Mouse (Mus musculus) ES-E14 (cell line): ENCODE data around the gene Ivns1abp. TPM values are rescaled to one million over a fixed set of nuclear protein-coding genes. Genes with fewer than 3 reads are reported as not detected.

Source experiments
- DNase-seq: peaks from one replicate; pipeline ENCODE4 v3.0.0-alpha.2; 2013; ENCODE audit warnings: low read depth, low spot score
- H3K27ac ChIP-seq: 2 replicates; pipeline ENCODE4 v1.5.1; 2012; ENCODE audit warnings: low read depth, mild to moderate bottlenecking, low read length, moderate library complexity, mixed read lengths; ENCODE audit not compliant: poor library complexity, insufficient read depth, severe bottlenecking
- H3K36me3 ChIP-seq: 2 replicates; pipeline ENCODE4 v1.6.1; 2012; ENCODE audit warnings: mild to moderate bottlenecking, low read length, moderate library complexity, mixed read lengths; ENCODE audit not compliant: control insufficient read depth, poor library complexity, insufficient read depth, severe bottlenecking
- H3K4me1 ChIP-seq, 2 experiments: fragments of 150-350 bp in 1 of 2; sonication (generic) in 1 of 2; 2 replicates each; pipeline ENCODE4 v1.6.1; 2012; ENCODE audit warnings: low read length in 2 of 2, mild to moderate bottlenecking in 1 of 2, mixed read lengths in 1 of 2; ENCODE audit not compliant: control insufficient read depth in 2 of 2, insufficient read depth in 2 of 2, poor library complexity in 1 of 2
- H3K4me3 ChIP-seq, 2 experiments: fragments of 150-350 bp in 1 of 2; sonication (generic) in 1 of 2; 2 replicates each; pipeline ENCODE4 v1.5.1; 2012; ENCODE audit warnings: low read length in 2 of 2, low read depth in 1 of 2, mild to moderate bottlenecking in 1 of 2, mixed read lengths in 1 of 2; ENCODE audit not compliant: insufficient read depth in 1 of 2, poor library complexity in 1 of 2, severe bottlenecking in 1 of 2
- H3K9ac ChIP-seq: 2 replicates; pipeline ENCODE4 v1.6.1; 2012; ENCODE audit warnings: low read depth, mild to moderate bottlenecking, low read length, mixed read lengths; ENCODE audit not compliant: poor library complexity, insufficient read depth, severe bottlenecking
- H3K9me3 ChIP-seq: fragments of 150-350 bp; sonication (generic); 2 replicates; pipeline ENCODE4 v1.6.1; 2012; ENCODE audit warnings: low read depth, mild to moderate bottlenecking, low read length; ENCODE audit not compliant: control insufficient read depth, insufficient read depth
- CHD2 ChIP-seq: IDR thresholded peaks from 2 replicates; pipeline ENCODE4 v1.6.1; 2014; ENCODE audit warnings: mild to moderate bottlenecking, low read depth, low read length, inconsistent platforms
- HCFC1 ChIP-seq: IDR thresholded peaks from 2 replicates; pipeline ENCODE4 v1.6.1; 2012; ENCODE audit warnings: low read length, inconsistent platforms, borderline replicate concordance; ENCODE audit not compliant: insufficient read depth
- MAFK ChIP-seq: IDR thresholded peaks from 2 replicates; pipeline ENCODE4 v1.6.1; 2014; ENCODE audit warnings: mild to moderate bottlenecking, low read depth, low read length, inconsistent platforms; ENCODE audit not compliant: insufficient read depth
- ZC3H11A ChIP-seq: IDR thresholded peaks from 2 replicates; pipeline ENCODE4 v1.6.1; 2012; ENCODE audit warnings: low read depth, mild to moderate bottlenecking, inconsistent platforms, low read length, borderline replicate concordance
- ZNF384 ChIP-seq: IDR thresholded peaks from 2 replicates; pipeline ENCODE4 v1.6.1; 2012; ENCODE audit warnings: low read depth, low read length, inconsistent platforms
- in situ Hi-C, 2 experiments: fragments of 600-800 bp; cut with MboI; formaldehyde crosslinking; loops; one replicate each; pipeline ENCODE4 v1.15.1; 2025; ENCODE audit warnings: low sequenced_read_pairs in 2 of 2, inconsistent platforms in 1 of 2; ENCODE audit not compliant: unreplicated experiment in 2 of 2
- total RNA-seq: library from RNA; depleted of rRNA; stranded (reverse); fragments of 300-350 nt; gene quantifications from 2 replicates; pipeline ENCODE4 v1.2.3, GENCODE M21; 2012

Ivns1abp gene
- total RNA-seq, 1 experiment = 89.5 TPM

DNA sequence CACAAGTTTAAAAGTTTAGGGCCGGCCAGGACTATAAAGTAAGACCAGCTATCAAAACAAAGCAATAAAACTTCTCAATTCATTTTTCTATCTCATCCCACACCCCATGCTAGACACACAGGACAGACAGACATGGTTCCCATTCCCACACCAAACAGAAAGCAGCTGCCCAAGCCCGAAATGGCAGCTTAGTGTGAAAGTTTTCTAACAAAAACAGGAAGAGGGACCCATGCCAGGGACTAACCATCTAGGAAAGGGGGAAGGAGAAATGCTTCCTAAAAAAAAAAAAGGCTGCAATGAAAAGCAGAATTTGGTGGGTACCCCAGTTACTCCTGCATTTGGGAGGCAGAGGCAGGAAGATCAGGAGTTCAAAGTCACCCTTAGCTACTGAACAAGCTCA is 37.2 kb upstream of the Ivns1abp start:
- in situ Hi-C loops = no loop called here
- no peaks in the 10 kb centered on the region for H3K36me3 ChIP-seq
- H3K9ac ChIP-seq = no peak overlapping the region
- no peak overlapping the region for H3K27ac ChIP-seq
- no peak overlapping the region for H3K4me3 ChIP-seq
- no peaks in the 10 kb centered on the region for H3K9me3 ChIP-seq
- peaks cover 5 to 13% of the 10 kb centered on the region in 2 experiments; a peak in 3 of 4 replicates for H3K4me1 ChIP-seq
- DNase-seq = no peak
- no peak for TF ChIP-seq MAFK
- no peak for TF ChIP-seq ZNF384
- TF ChIP-seq CHD2 = no peak
- no peak for TF ChIP-seq ZC3H11A
- no peak for TF ChIP-seq HCFC1

DNA sequence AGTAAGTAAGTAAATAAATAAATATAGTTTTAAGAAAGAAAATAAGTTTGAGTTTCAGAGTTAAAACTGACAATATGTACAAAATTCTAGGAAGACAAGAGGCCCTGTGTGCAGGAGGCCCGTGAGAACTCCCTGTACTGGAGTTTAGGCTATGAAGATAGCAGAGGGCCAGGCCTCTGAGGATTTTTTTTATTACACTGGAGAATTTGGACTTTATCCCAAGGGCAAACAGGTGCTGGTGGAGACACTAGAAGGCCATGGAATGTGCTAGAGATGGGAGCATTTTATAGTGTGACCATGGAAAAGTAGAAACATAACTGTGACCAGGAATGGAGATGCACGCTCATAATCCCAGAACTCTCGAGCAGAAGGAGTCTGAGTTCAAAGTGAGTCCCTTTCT is 36.5 kb upstream of the Ivns1abp start:
- H3K36me3 ChIP-seq = no peaks in the 10 kb centered on the region
- no peaks in the 10 kb centered on the region for H3K9me3 ChIP-seq
- in situ Hi-C loops = no loop called here
- H3K9ac ChIP-seq = no peak overlapping the region
- no peak overlapping the region for H3K27ac ChIP-seq
- TF ChIP-seq ZC3H11A (no peak), CHD2 (no peak), MAFK (no peak), ZNF384 (no peak), HCFC1 (no peak)
- no peak overlapping the region for H3K4me3 ChIP-seq
- DNase-seq = no peak
- peaks cover 5 to 13% of the 10 kb centered on the region in 2 experiments; a peak in 3 of 4 replicates for H3K4me1 ChIP-seq

DNA sequence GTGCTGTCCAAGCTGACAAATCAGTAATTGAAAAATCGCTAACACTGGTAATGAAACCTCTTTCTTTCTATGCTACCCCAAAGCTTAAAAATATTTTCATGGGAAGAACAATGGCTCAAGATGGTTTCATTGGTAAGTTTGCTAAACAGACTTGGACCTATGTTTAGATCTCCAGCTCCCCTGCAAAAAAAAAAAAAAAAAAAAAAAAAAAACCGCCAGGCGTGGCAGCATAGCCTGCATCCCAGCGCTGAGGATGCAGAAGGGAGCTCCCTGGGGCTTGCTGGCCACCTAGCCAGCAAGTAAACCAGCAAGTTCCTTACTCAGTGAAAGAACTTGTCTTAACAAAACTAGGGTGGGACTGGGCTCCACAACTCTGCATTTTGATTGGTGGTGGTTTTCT is 35.8 kb upstream of the Ivns1abp start:
- no peak overlapping the region for H3K4me3 ChIP-seq
- DNase-seq = no peak
- TF ChIP-seq HCFC1 = no peak
- peak; percentile 88 for TF ChIP-seq ZNF384
- no peaks in the 10 kb centered on the region for H3K36me3 ChIP-seq
- H3K27ac ChIP-seq = no peak overlapping the region
- in situ Hi-C loops = no loop called here
- H3K9ac ChIP-seq = no peak overlapping the region
- peaks cover 5 to 13% of the 10 kb centered on the region in 2 experiments; a peak in 3 of 4 replicates for H3K4me1 ChIP-seq
- no peaks in the 10 kb centered on the region for H3K9me3 ChIP-seq

DNA sequence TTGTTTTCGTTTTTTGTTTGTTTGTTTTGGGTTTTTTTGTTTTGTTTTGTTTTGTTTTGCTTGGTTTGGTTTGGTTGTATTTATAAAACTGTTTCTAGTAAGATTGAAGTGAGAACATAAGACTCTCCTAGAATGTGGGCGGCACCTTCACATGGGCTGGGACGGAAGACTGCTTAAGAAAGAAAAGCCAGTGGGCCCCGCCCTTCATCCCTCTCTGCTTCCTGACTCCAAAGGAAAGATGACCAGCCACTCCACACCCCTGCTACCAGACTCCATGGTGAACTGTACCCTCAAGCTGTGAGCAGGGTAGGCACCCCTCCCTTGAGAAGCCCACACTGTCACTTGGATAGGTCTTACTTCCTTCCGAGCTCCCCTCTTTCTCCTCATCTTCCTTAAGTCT is 33.8 kb upstream of the Ivns1abp start:
- TF ChIP-seq CHD2 (no peak), ZNF384 (no peak), ZC3H11A (no peak), HCFC1 (no peak), MAFK (no peak)
- Histone ChIP-seq H3K4me3 (no peak overlapping the region), H3K36me3 (no peaks in the 10 kb centered on the region), H3K27ac (no peak overlapping the region), H3K9me3 (no peaks in the 10 kb centered on the region), H3K4me1 (peaks cover 2 to 8% of the 10 kb centered on the region in 2 experiments; a peak in 3 of 4 replicates), H3K9ac (no peak overlapping the region)
- DNase-seq = no peak
- in situ Hi-C loops = no loop called here

DNA sequence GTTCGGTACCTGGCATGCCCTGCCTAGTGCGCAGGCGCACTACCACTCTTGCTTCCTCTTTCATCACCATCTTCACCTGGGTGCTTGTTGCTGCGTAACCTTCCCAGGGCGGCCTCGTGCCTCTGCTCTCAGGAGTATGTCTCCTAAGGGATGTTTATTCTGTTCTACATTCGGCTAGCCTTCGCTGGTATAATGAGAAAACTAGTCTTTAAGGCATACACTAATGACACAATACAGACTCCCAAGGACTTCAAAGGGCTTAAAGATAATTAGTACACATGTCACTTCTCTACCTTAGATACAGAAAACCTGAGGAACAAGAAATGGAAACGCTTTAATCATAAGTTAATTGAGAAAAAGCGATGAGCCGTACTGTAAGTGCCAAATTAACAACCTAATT is 32.9 kb upstream of the Ivns1abp start:
- Histone ChIP-seq H3K9ac (no peak overlapping the region), H3K36me3 (no peaks in the 10 kb centered on the region), H3K4me3 (no peak overlapping the region), H3K4me1 (peaks cover 0 to 8% of the 10 kb centered on the region in 2 experiments; a peak in 2 of 4 replicates), H3K9me3 (no peaks in the 10 kb centered on the region), H3K27ac (no peak overlapping the region)
- DNase-seq = no peak
- TF ChIP-seq ZC3H11A (no peak), MAFK (no peak), ZNF384 (no peak), HCFC1 (no peak), CHD2 (no peak)
- in situ Hi-C loops = no loop called here
